Mouse (Mus musculus) embryonic facial prominence, embryonic 11.5 days (tissue): ENCODE results near the gene Slc25a26. TPM values are rescaled to one million over a fixed set of nuclear protein-coding genes. Genes with fewer than 3 reads are reported as not detected.
A peak's percentile ranks its signal among the peaks of the same experiment; 100 is the strongest.

Experiments used
- ATAC-seq: fragments of 200-750 bp; cut with Nextera tagmentation; replicated peaks from 2 replicates; pipeline ENCODE4 v1.8.0; 2017; ENCODE audit warnings: low read depth; ENCODE audit not compliant: insufficient number of reproducible peaks, low FRiP score, low TSS enrichment
- DNase-seq: peaks from one replicate; pipeline ENCODE4 v3.0.0-alpha.2; 2015; ENCODE audit warnings: low spot score
- H3K27ac ChIP-seq: fragments of 300-500 bp; sonication (generic); replicated peaks from 2 replicates; pipeline ENCODE4 v1.5.1; 2014; ENCODE audit warnings: mild to moderate bottlenecking, low read depth, low read length, control low read depth
- H3K27me3 ChIP-seq: fragments of 300-500 bp; sonication (generic); 2 replicates; pipeline ENCODE4 v1.6.1; 2014; ENCODE audit warnings: mild to moderate bottlenecking, low read length, moderate library complexity, mixed read lengths; ENCODE audit not compliant: control insufficient read depth, insufficient read depth
- H3K36me3 ChIP-seq: fragments of 300-500 bp; sonication (generic); replicated peaks from 2 replicates; pipeline ENCODE4 v1.6.1; 2014; ENCODE audit warnings: low read depth, mild to moderate bottlenecking, low read length, moderate library complexity, mixed read lengths; ENCODE audit not compliant: control insufficient read depth, insufficient read depth
- H3K4me1 ChIP-seq: fragments of 300-500 bp; sonication (generic); 2 replicates; pipeline ENCODE4 v1.6.1; 2014; ENCODE audit warnings: low read length, mixed read lengths; ENCODE audit not compliant: control insufficient read depth, insufficient read depth
- H3K4me2 ChIP-seq: fragments of 300-500 bp; sonication (generic); 2 replicates; pipeline ENCODE4 v1.6.1; 2014; ENCODE audit warnings: low read depth, mild to moderate bottlenecking, control low read depth, low read length, moderate library complexity
- H3K4me3 ChIP-seq: fragments of 300-500 bp; sonication (generic); 2 replicates; pipeline ENCODE4 v1.5.1; 2014; ENCODE audit warnings: low read depth, low read length, control low read depth
- H3K9ac ChIP-seq: fragments of 300-500 bp; sonication (generic); replicated peaks from 2 replicates; pipeline ENCODE4 v1.6.1; 2014; ENCODE audit warnings: mild to moderate bottlenecking, control low read depth, low read length
- H3K9me3 ChIP-seq: fragments of 300-500 bp; sonication (generic); replicated peaks from 2 replicates; pipeline ENCODE4 v1.6.1; 2016; ENCODE audit warnings: mild to moderate bottlenecking, low read length, inconsistent platforms, mixed read lengths; ENCODE audit not compliant: control insufficient read depth
- WGBS: fragments of 180-500 bp; shearing (Covaris S2); extraction: QIAGEN DNeasy Blood & Tissue Kit; methylation state at CpG from one replicate; pipeline ENCODE4 v1.1.7; 2014; 5-methylcytosine and 5-hydroxymethylcytosine counted together
- polyA plus RNA-seq: library from polyadenylated mRNA; unstranded; fragments of >200 nt; fragmentation: Nextera tagmentation; extraction: Ambion mirVana; gene quantifications from 2 replicates; pipeline ENCODE4 v1.2.1, GENCODE M21; 2014

Gene Slc25a26
- polyA plus RNA-seq, result 6.0 and 7.8 TPM in 2 replicates

- Histone ChIP-seq H3K9ac (peak within 1 kb of the TSS; percentile 74), H3K4me3 (peak within 1 kb of the TSS; percentile 87), H3K36me3 (no peaks in the 10 kb centered on the region), H3K27ac (no peak within 1 kb of the TSS), H3K4me2 (peak within 1 kb of the TSS; percentile 79), H3K4me1 (no peaks in the 10 kb centered on the region), H3K27me3 (no peaks in the 10 kb centered on the region), H3K9me3 (no peaks in the 10 kb centered on the region)
- peak; percentile 94 for DNase-seq
- ATAC-seq, result peak; percentile 95
- under 1% methylated on average over 37 of the region's 37 CpGs for WGBS
These were observed at the start of gene Slc25a26 for GRCm38 (mm10) chr6:94499897-94500623. Gene Slc25a26, plus strand, starts transcription at chr6:94500331.

DNA sequence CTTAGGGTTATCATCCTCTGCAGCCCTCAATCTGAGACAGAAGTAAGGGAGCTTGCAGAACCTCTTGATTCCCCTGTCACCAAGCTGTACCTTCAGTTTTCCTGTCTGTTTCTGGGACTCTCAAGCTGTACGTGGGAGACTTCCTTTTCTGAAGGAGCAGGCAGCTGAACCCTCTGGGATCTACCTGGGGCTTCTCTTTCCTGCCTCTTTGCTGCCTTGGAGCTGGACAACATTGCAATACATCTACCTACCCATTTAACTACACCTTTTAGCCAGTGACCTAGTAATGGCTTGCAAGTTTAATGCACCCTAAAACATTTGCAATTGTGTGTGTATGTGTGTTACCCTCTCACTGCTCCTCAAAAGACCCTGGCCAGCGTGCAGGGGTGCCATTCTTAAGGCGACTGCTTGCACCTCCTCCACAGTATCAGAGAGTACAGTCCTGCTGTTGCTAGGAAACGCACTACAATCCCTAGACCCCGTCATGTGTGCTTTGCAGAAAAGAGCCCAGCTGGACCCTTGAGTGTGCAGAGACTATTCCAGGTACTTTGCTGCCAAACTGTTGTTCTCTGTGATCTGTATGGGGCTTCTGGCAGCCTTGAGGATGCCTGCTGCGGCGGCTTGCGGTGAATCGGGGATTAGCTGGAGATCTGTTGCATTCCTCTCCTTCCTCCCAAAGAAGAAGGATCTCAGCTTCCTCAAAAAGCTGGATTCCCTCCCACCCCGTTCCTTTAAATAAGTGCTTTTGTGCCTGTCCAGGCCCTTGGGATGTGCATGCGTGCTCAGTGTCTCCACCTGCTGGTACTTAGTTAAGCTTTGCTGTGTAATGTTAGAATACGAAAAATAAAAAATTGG, 35.9 kb upstream of the Slc25a26 start:
- 0 out of 2 replicates have a peak overlapping the region, but pooled peaks have one; percentile 19 for H3K9ac ChIP-seq
- no peaks in the 10 kb centered on the region for H3K9me3 ChIP-seq
- WGBS, result 12% methylated on average over 12 of the region's 12 CpGs
- no peaks in the 10 kb centered on the region for H3K4me1 ChIP-seq
- no peak overlapping the region for H3K4me3 ChIP-seq
- no peaks in the 10 kb centered on the region for H3K36me3 ChIP-seq
- H3K27me3 ChIP-seq, result no peaks in the 10 kb centered on the region
- peak overlapping the region; percentile 24 for H3K4me2 ChIP-seq
- peak; percentile 90 for DNase-seq
- ATAC-seq, result peak; percentile 88
- no peak overlapping the region for H3K27ac ChIP-seq

DNA sequence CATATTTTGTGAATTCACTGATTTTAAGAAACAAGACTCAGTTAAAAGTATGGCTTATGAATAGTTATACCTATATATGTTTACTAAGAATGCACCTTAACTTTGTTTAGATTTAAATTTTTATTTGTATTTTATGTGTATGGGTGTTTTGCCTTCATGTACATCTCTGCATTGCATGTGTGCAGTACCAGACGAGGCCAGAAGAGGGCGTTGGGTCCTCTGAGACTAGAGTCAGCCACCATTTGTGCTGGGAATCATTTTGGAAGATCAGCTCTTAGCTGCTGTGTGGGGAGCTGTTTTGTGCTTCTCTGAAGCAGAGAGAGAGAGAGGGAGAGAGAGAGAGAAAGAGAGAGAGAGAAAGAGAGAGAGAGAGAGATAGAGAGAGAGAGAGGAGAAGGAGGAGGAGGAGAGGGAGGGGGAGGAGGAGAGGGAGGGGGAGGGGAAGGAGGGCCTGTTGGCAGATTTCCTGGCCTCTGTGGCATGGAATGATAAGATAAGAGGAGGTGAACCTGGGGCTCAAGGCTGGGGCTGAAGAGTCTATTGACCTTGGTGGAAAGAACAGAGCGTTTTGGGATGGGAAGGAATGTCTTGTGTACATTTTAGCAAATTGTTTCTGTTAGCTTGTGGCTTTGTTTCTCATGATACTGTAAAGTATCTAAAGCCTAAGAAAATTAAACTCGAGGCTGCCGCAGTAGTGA, 33.5 kb upstream of the Slc25a26 start:
- Histone ChIP-seq H3K36me3 (no peaks in the 10 kb centered on the region), H3K27ac (no peak overlapping the region), H3K4me1 (no peaks in the 10 kb centered on the region), H3K9me3 (no peaks in the 10 kb centered on the region), H3K4me2 (no peak overlapping the region), H3K4me3 (no peak overlapping the region), H3K9ac (no peak overlapping the region), H3K27me3 (no peaks in the 10 kb centered on the region)
- DNase-seq (peak; percentile 27), ATAC-seq (no peak)
- 63% methylated on average over 5 of the region's 5 CpGs for WGBS

DNA sequence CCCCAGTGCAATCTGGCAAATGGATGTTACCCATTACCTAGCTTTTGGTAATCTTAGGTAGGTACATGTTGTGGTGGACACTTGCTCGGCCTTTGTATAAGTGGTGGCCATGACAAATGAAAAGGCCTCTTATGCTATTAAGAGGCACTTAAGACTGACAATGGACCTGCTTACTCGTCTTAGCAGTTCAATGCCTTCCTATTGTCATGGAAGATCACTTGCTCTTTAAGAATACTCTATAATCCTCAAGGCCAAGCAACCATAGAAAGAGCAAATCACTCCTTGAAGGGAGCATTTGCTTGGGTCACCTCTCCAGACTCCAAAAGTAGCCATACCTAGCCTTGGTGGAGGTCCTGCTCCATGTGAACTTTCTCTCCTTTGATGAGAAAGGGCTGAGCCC, 7.4 kb upstream of the Slc25a26 start:
- Histone ChIP-seq H3K36me3 (no peaks in the 10 kb centered on the region), H3K4me3 (no peak overlapping the region), H3K9me3 (no peaks in the 10 kb centered on the region), H3K27ac (no peak overlapping the region), H3K4me2 (no peak overlapping the region), H3K27me3 (no peaks in the 10 kb centered on the region), H3K4me1 (no peaks in the 10 kb centered on the region), H3K9ac (no peak overlapping the region)
- no peak for DNase-seq
- 60% methylated on average over 2 of the region's 2 CpGs for WGBS
- ATAC-seq, result no peak

- Histone ChIP-seq H3K36me3 (no peaks in the 10 kb centered on the region), H3K4me2 (no peak overlapping the region), H3K4me1 (no peaks in the 10 kb centered on the region), H3K4me3 (no peak overlapping the region), H3K9me3 (no peaks in the 10 kb centered on the region), H3K9ac (no peak overlapping the region), H3K27ac (no peak overlapping the region), H3K27me3 (no peaks in the 10 kb centered on the region)
- DNase-seq (no peak), ATAC-seq (no peak)
- 44% methylated on average over 6 of the region's 6 CpGs for WGBS
These were observed 3.8 kb downstream of the Slc25a26 start for GRCm38 (mm10) chr6:94503963-94504362.

- Histone ChIP-seq H3K9me3 (no peaks in the 10 kb centered on the region), H3K4me1 (no peaks in the 10 kb centered on the region), H3K36me3 (no peaks in the 10 kb centered on the region), H3K4me2 (no peak overlapping the region), H3K27me3 (no peaks in the 10 kb centered on the region), H3K27ac (no peak overlapping the region), H3K4me3 (no peak overlapping the region), H3K9ac (no peak overlapping the region)
- 89% methylated on average over 6 of the region's 6 CpGs for WGBS
- DNase-seq, result no peak
- no peak for ATAC-seq
These were observed 7.8 kb downstream of the Slc25a26 start for GRCm38 (mm10) chr6:94507921-94508320.

- Histone ChIP-seq H3K36me3 (no peaks in the 10 kb centered on the region), H3K4me1 (no peaks in the 10 kb centered on the region), H3K9me3 (no peaks in the 10 kb centered on the region), H3K4me2 (no peak overlapping the region), H3K27me3 (no peaks in the 10 kb centered on the region), H3K27ac (no peak overlapping the region), H3K9ac (no peak overlapping the region), H3K4me3 (no peak overlapping the region)
- ATAC-seq (no peak), DNase-seq (no peak)
- 68% methylated on average over 2 of the region's 2 CpGs for WGBS
These were observed 8.7 kb downstream of the Slc25a26 start for GRCm38 (mm10) chr6:94508807-94509206.
